Mouse (Mus musculus) brain, embryonic 14.5 days (tissue): ENCODE measurements at regions not wholly inside any gene's neighbourhood (a gene's known extent, or its start where the extent isn't known, plus 50 kb on each side); places are given as distances from the start of the nearest gene placed in this dataset.

Experiments used
- DNase-seq: peaks from one replicate; pipeline ENCODE4 v3.0.0-alpha.2; 2011; ENCODE audit warnings: low read depth
- CTCF ChIP-seq: fragments of 200-500 bp; IDR thresholded peaks from 2 replicates; pipeline ENCODE4 v1.5.1; 2012; ENCODE audit warnings: inconsistent platforms, mild to moderate bottlenecking, moderate library complexity, borderline replicate concordance; ENCODE audit not compliant: insufficient read depth, insufficient read length; ENCODE audit errors: extremely low read depth
- POLR2A ChIP-seq: fragments of 200-500 bp; IDR thresholded peaks from 2 replicates; pipeline ENCODE4 v1.6.1; 2012; ENCODE audit warnings: mild to moderate bottlenecking, inconsistent platforms, borderline replicate concordance; ENCODE audit not compliant: poor library complexity, insufficient read depth, insufficient read length, severe bottlenecking; ENCODE audit errors: extremely low read depth

DNA sequence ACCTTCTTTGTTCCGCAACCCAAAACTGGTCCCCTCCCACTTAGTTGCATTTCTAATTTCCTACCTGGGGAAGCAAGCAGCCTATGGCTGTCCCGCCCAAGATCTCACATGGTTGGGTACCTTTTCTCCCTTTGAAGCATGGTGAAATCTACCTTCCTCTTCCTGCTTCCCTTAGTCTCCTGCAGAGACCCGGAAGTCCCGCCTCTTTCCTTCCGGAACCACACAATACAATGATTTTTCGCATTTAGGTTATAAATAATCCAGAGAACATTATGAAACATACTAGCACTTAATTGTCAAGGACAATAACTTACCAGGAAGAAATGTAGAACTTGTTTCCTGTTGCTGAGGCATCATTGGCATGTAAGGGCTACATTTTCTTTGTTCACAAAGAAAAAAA is 58.8 kb downstream of the 1700009N14Rik start:
- TF ChIP-seq CTCF (no peak), POLR2A (no peak)
- no peak for DNase-seq

DNA sequence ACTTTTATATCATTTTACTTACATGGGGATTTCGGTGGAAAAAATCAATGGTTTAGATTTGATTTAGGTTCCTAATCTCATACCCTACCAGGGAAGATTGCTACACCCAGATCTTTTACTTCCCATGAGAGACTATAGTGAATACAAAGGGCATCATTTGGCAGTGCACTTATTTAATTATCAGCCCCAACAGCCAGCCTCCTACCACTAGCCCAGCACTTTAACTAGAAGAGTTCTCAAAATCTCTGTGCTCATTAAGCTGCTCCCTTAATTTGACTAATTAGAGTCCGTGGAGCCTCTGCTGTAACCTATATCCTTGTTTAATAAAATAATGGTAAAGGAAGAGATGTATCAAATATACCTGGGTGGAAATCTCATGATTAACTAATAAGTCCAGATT is 77.4 kb downstream of the 1700009N14Rik start:
- no peak for TF ChIP-seq POLR2A
- TF ChIP-seq CTCF: no peak
- peak; percentile 60 for DNase-seq

GRCm38 (mm10) chr4:39528661-39529060 is 78.6 kb downstream of the 1700009N14Rik start:
- TF ChIP-seq CTCF (no peak), POLR2A (no peak)
- peak; percentile 68 for DNase-seq

DNA sequence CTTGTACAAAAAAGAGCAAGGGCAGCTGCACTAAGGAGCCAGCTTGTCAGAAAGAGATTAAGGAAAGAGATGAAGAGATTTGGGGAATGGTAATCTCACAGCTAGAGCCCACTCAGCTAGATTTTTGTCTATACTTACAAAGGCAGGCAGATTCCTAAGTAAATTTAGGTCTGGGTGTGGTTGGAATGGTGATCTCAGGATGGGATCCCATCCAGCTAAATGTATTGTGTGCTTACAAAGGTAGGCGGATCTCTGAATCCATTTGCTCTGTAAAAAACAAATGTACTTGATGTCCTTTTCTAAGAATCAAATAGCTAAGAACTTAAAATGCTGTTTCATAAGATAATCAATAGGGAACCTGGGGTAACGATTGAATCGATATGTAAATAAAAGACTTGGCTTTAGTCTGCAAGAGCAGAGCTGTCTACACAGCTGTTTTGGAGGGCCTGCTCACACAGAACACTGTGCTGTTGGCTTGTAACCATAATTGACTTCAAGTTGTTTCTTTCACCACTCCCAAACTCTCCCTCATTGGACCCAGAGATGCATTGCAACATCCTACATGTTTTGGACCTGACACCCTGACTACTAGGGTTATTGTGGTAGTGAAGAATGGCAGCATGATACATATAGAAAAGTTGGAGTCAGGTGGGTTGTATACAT is 106.1 kb downstream of the 1700009N14Rik start:
- TF ChIP-seq CTCF (no peak), POLR2A (no peak)
- DNase-seq: no peak

DNA sequence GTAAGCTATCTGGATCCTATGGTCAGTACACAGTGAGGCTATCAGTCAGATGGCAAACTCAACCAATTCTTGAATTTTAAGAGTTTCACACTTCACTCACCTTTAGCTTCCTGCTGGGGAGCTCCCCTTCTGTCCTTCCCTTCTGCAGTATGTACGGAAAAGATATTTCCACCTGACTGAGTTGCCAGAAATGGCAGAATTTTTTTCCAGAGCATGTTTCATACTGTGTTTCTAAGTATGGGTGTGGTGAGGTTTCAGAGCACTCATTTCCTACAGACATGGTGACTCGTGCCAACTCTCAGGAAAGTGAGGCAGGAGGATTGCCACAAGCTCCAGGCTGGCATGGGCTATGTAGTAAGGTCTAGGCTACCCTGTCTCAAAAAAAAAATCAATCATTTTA is 147.3 kb downstream of the 1700009N14Rik start:
- DNase-seq: no peak
- TF ChIP-seq CTCF (no peak), POLR2A (no peak)

GRCm38 (mm10) chr4:39605046-39605445 is 155.0 kb downstream of the 1700009N14Rik start:
- DNase-seq: no peak
- TF ChIP-seq POLR2A: no peak
- no peak for TF ChIP-seq CTCF

DNA sequence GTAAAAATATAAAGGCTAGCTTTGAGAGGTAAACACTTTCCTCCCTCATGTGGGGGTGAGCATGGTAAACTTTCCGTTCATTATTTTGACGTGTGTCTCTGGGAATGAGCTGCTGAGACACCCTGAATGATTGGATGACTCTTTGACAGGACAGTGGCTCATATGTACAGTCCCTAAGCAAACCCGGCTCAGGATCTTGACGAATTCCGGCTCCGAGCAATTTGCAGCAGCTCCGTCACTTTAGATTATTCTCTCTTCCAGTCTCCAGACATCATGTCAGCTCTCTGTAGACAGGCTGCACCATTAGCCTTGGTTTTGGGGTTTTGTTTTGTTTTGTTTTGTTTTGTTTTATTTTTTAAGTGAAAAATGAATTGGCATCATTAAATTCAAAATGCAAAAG is 194.0 kb downstream of the 1700009N14Rik start:
- no peak for DNase-seq
- TF ChIP-seq CTCF (no peak), POLR2A (no peak)

DNA sequence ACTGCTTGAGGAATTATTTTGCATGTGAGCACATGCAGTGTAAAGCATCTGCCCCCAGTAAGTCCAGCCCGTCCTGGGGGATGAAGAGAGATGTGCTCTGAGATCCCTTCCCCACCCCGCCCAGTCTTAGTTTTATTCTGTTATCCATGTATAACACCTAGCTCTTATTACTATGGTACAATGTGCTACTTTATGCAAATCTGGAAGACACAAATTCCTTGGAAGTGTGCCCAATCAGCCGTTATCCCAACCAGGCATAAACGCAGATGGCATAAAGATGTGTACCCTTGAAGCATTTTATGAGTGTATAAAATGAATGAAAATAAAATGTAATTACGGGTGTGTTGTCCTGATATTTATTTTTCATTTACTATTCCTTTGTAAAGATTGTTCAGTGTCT is 194.8 kb downstream of the 1700009N14Rik start:
- DNase-seq: peak; percentile 74
- TF ChIP-seq POLR2A (no peak), CTCF (no peak)

DNA sequence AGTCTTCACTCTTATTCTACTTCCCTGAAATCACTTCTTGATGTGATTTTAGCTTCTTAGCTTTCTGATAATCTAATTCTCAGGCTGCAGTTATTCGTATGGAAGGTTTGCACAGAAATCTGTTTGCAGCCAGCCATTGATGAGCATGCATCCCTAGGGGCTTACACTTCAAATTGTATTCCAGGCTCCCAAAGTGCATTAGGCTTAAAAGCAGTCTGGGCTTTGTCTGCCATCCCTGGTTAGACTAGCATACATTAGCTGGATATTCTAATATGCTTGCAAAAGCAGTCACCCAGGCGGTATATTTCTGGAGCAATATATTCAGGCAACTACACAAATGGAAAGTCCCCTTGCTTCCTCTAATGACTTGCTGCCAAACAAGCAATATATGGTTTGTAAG is 210.4 kb downstream of the 1700009N14Rik start:
- DNase-seq: peak; percentile 68

GRCm38 (mm10) chr4:39672609-39673008 is 222.5 kb downstream of the 1700009N14Rik start:
- no peak for TF ChIP-seq POLR2A
- TF ChIP-seq CTCF: no peak
- DNase-seq: no peak

More for the DNA sequence above, 210.4 kb downstream of the 1700009N14Rik start:
- TF ChIP-seq CTCF: no peak
- TF ChIP-seq POLR2A: no peak

DNA sequence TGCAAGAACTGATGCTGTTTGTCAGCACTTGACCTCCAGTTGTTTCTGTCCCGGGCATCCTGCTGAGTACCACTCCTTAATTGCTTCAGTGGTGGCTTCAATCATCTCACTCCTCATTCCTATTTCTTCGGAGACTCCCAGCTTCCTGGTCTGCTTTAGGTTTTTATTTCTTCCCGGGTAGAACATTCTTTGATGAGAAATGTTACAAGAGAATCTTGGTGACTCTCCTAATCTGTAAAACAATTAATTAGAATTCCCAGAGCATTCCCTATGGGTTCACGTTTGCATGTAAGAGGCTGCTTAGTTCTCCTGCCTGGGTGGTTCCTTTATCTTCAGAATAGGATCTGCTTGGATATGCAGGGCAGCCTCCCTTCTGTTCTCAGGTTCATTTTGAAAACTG is 245.1 kb downstream of the 1700009N14Rik start:
- TF ChIP-seq POLR2A: no peak
- TF ChIP-seq CTCF: no peak
- DNase-seq: peak; percentile 10

DNA sequence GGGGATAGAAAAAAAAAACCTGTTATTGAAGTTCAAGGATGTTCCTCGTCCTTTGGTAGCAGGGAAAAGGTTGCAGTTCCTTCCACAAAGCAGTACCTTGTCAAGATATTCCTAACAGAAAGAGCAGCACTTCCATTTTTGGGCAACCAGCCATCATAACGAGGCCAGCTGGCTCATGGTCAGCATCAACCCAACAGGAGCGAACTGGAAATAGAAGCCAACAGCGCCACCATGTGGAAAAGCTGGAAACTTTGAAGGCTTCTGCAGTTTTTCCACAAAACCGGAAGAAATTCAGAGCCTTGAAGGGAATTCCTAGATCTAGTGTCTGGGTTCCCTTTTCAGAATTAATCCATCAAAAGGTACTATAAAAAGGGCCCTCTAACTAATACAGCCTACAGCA is 247.5 kb downstream of the 1700009N14Rik start:
- peak; percentile 90 for DNase-seq
- TF ChIP-seq CTCF (peak; percentile 61; the same call in 1 of the 2 replicates), POLR2A (no peak)
